Mouse (Mus musculus) ES-Bruce4 (cell line): Measurements from ENCODE around the gene Kif3b. TPM values are rescaled to one million over a fixed set of nuclear protein-coding genes. Genes with fewer than 3 reads are reported as not detected.

Experiments used
- H3K27ac ChIP-seq: 2 replicates; pipeline ENCODE4 v1.5.1; 2012; ENCODE audit warnings: low read length, inconsistent platforms; ENCODE audit not compliant: insufficient read depth
- H3K27me3 ChIP-seq: 2 replicates; pipeline ENCODE4 v1.6.1; 2012; ENCODE audit warnings: mild to moderate bottlenecking, low read length, inconsistent platforms; ENCODE audit not compliant: control insufficient read depth, poor library complexity, insufficient read depth, severe bottlenecking
- H3K36me3 ChIP-seq: 2 replicates; pipeline ENCODE4 v1.6.1; 2012; ENCODE audit warnings: inconsistent platforms, mild to moderate bottlenecking, low read length, moderate library complexity; ENCODE audit not compliant: control insufficient read depth, poor library complexity, insufficient read depth, severe bottlenecking
- H3K4me1 ChIP-seq: one replicate; pipeline ENCODE4 v1.8.1; 2011; ENCODE audit warnings: low read length; ENCODE audit not compliant: control insufficient read depth, insufficient read depth
- H3K4me3 ChIP-seq: 2 replicates; pipeline ENCODE4 v1.5.1; 2011; ENCODE audit warnings: low read depth, mild to moderate bottlenecking, low read length
- H3K9ac ChIP-seq: 2 replicates; pipeline ENCODE4 v1.6.1; 2012; ENCODE audit warnings: low read depth, mild to moderate bottlenecking, inconsistent platforms; ENCODE audit not compliant: poor library complexity, severe bottlenecking
- H3K9me3 ChIP-seq: replicated peaks from 2 replicates; pipeline ENCODE4 v1.6.1; 2012; ENCODE audit warnings: mild to moderate bottlenecking, low read length, inconsistent platforms; ENCODE audit not compliant: control insufficient read depth, poor library complexity, insufficient read depth, severe bottlenecking
- CTCF ChIP-seq: IDR thresholded peaks from one replicate; pipeline ENCODE4 v1.8.1; 2011; ENCODE audit warnings: low read depth, low read length
- EP300 ChIP-seq: IDR thresholded peaks from 2 replicates; pipeline ENCODE4 v1.6.1; 2011; ENCODE audit warnings: low read depth, low read length; ENCODE audit not compliant: insufficient read depth
- POLR2A ChIP-seq: IDR thresholded peaks from one replicate; pipeline ENCODE4 v1.8.1; 2011; ENCODE audit warnings: low read length; ENCODE audit not compliant: insufficient read depth
- polyA plus RNA-seq: library from polyadenylated mRNA; stranded (reverse); fragments of >200 nt; gene quantifications from 2 replicates; pipeline ENCODE4 v1.2.4, GENCODE M21; 2011; ENCODE audit warnings: low read depth; ENCODE audit not compliant: missing spikeins, insufficient read depth, insufficient read length

Gene Kif3b
- polyA plus RNA-seq, 1 experiment, result 16.8 TPM

- Histone ChIP-seq H3K9me3 (no peaks in the 10 kb centered on the region), H3K4me3 (peak overlapping the region; percentile 14; the same call in 1 of the 2 replicates), H3K27me3 (no peaks in the 10 kb centered on the region), H3K4me1 (no peaks in the 10 kb centered on the region), H3K27ac (no peak overlapping the region), H3K9ac (no peak overlapping the region), H3K36me3 (no peaks in the 10 kb centered on the region)
- TF ChIP-seq POLR2A, result no peak
Measured at GRCm38 (mm10) chr2:153292305-153292861, 1.2 kb downstream of the Kif3b start.

GRCm38 (mm10) chr2:153295196-153295595 is 4.0 kb downstream of the Kif3b start:
- Histone ChIP-seq H3K9ac (no peak overlapping the region), H3K36me3 (no peaks in the 10 kb centered on the region), H3K4me1 (no peaks in the 10 kb centered on the region), H3K27me3 (no peaks in the 10 kb centered on the region), H3K9me3 (no peaks in the 10 kb centered on the region), H3K27ac (no peak overlapping the region), H3K4me3 (no peak overlapping the region)
- TF ChIP-seq CTCF (no peak), POLR2A (no peak), EP300 (no peak)

- Histone ChIP-seq H3K9ac (no peak overlapping the region), H3K27me3 (no peaks in the 10 kb centered on the region), H3K27ac (no peak overlapping the region), H3K36me3 (no peaks in the 10 kb centered on the region), H3K9me3 (no peaks in the 10 kb centered on the region), H3K4me3 (no peak overlapping the region), H3K4me1 (no peaks in the 10 kb centered on the region)
- TF ChIP-seq POLR2A (no peak), CTCF (no peak), EP300 (no peak)
Measured at GRCm38 (mm10) chr2:153297771-153298170, 6.6 kb downstream of the Kif3b start.

- Histone ChIP-seq H3K4me1 (no peaks in the 10 kb centered on the region), H3K9me3 (no peaks in the 10 kb centered on the region), H3K36me3 (no peaks in the 10 kb centered on the region), H3K27ac (no peak overlapping the region), H3K4me3 (no peak overlapping the region), H3K27me3 (no peaks in the 10 kb centered on the region), H3K9ac (no peak overlapping the region)
- TF ChIP-seq POLR2A, result no peak
- no peak for TF ChIP-seq EP300
- TF ChIP-seq CTCF, result no peak
Measured at GRCm38 (mm10) chr2:153298460-153298859, 7.2 kb downstream of the Kif3b start.

GRCm38 (mm10) chr2:153298863-153299262 is 7.7 kb downstream of the Kif3b start:
- Histone ChIP-seq H3K4me3 (no peak overlapping the region), H3K27me3 (no peaks in the 10 kb centered on the region), H3K36me3 (no peaks in the 10 kb centered on the region), H3K27ac (no peak overlapping the region), H3K9me3 (no peaks in the 10 kb centered on the region), H3K4me1 (no peaks in the 10 kb centered on the region), H3K9ac (no peak overlapping the region)
- TF ChIP-seq POLR2A (no peak), EP300 (no peak), CTCF (no peak)

- no peak overlapping the region for H3K27ac ChIP-seq
- H3K27me3 ChIP-seq, result no peaks in the 10 kb centered on the region
- no peak overlapping the region for H3K4me3 ChIP-seq
- H3K9ac ChIP-seq, result no peak overlapping the region
- H3K36me3 ChIP-seq, result no peaks in the 10 kb centered on the region
- H3K4me1 ChIP-seq, result no peaks in the 10 kb centered on the region
- TF ChIP-seq CTCF, result no peak
- TF ChIP-seq EP300, result no peak
- no peak for TF ChIP-seq POLR2A
- no peaks in the 10 kb centered on the region for H3K9me3 ChIP-seq
Measured at GRCm38 (mm10) chr2:153301123-153301522, 9.9 kb downstream of the Kif3b start.
